In genomic region chr3:50041141-50041540, GRCm38 (mm10) we compare ENCODE assay signal across 18 mouse cellular contexts.
"Had no signal": no experiment of that assay in that cellular context is flagged by ENCODE, and none has a peak within 500 bp of the region (broad histone marks: within the 10 kb centered on the region; RNA-seq: fewer than 3 reads in every experiment).

No protein-coding gene starts in this region.

- H3K27me3 ChIP-seq: midbrain, embryonic 12.5 days; neural tube, embryonic 13.5 days; neural tube, embryonic 15.5 days had no signal

- H3K27ac ChIP-seq: midbrain, embryonic 10.5 days; midbrain, embryonic 12.5 days; neural tube, embryonic 13.5 days; neural tube, embryonic 15.5 days had no signal

- H3K4me1 ChIP-seq: midbrain, embryonic 10.5 days; midbrain, embryonic 12.5 days had no signal

- ATAC-seq: midbrain, embryonic 16.5 days had no signal

- H3K9ac ChIP-seq: lung, embryonic 14.5 days; midbrain, embryonic 12.5 days; neural tube, embryonic 13.5 days; neural tube, embryonic 15.5 days had no signal

- H3K36me3 ChIP-seq: midbrain, embryonic 10.5 days; midbrain, embryonic 12.5 days; neural tube, embryonic 13.5 days; neural tube, embryonic 15.5 days had no signal

- H3K9me3 ChIP-seq: midbrain, embryonic 10.5 days; midbrain, embryonic 12.5 days; neural tube, embryonic 13.5 days; neural tube, embryonic 15.5 days had no signal

- H3K4me2 ChIP-seq: lung, embryonic 14.5 days; midbrain, embryonic 12.5 days; neural tube, embryonic 13.5 days; neural tube, embryonic 15.5 days had no signal

- H3K4me3 ChIP-seq: midbrain, embryonic 10.5 days; midbrain, embryonic 12.5 days; myocyte; neural tube, embryonic 13.5 days; neural tube, embryonic 15.5 days had no signal

- DNase-seq: lung, embryonic 14.5 days; lung, postnatal 10 days; lung, postnatal 4 days; midbrain, embryonic 14.5 days; retina, postnatal 1 day; right cerebral cortex, adult 18-20 months; right cerebral cortex, postnatal 25 days; right cerebral cortex, postnatal 4 days; spleen, adult 18-20 months; thymus, adult 18-20 months; thymus, postnatal 14 days; thymus, postnatal 36 days had no signal
